Mouse (Mus musculus) heart, embryonic 16.5 days (tissue): ENCODE measurements around the gene Zgpat. TPM values are rescaled to one million over a fixed set of nuclear protein-coding genes. Genes with fewer than 3 reads are reported as not detected.

ENCODE experiments used
- ATAC-seq: fragments of 200-750 bp; cut with Nextera tagmentation; replicated peaks from 2 replicates; pipeline ENCODE4 v1.8.0; 2017; ENCODE audit warnings: moderate number of reproducible peaks; ENCODE audit not compliant: insufficient read depth, low FRiP score; ENCODE audit errors: extremely low read depth
- H3K27ac ChIP-seq: fragments of 300-500 bp; sonication (generic); 2 replicates; pipeline ENCODE4 v1.5.1; 2014; ENCODE audit warnings: mild to moderate bottlenecking, low read length, control low read depth, moderate library complexity
- H3K27me3 ChIP-seq: fragments of 300-500 bp; sonication (generic); 2 replicates; pipeline ENCODE4 v1.6.1; 2014; ENCODE audit warnings: low read length, mixed read lengths; ENCODE audit not compliant: control insufficient read depth, insufficient read depth
- H3K36me3 ChIP-seq: fragments of 300-500 bp; sonication (generic); 2 replicates; pipeline ENCODE4 v1.6.1; 2014; ENCODE audit not compliant: control insufficient read depth, insufficient read depth
- H3K4me1 ChIP-seq: fragments of 300-500 bp; sonication (generic); 2 replicates; pipeline ENCODE4 v1.6.1; 2014; ENCODE audit warnings: low read length, mixed read lengths; ENCODE audit not compliant: control insufficient read depth, insufficient read depth
- H3K4me2 ChIP-seq: fragments of 300-500 bp; sonication (generic); 2 replicates; pipeline ENCODE4 v1.6.1; 2014; ENCODE audit warnings: low read depth, mild to moderate bottlenecking, control low read depth, low read length
- H3K4me3 ChIP-seq: fragments of 300-500 bp; sonication (generic); 2 replicates; pipeline ENCODE4 v1.5.1; 2014; ENCODE audit warnings: mild to moderate bottlenecking, control low read depth, low read length
- H3K9ac ChIP-seq: fragments of 300-500 bp; sonication (generic); 2 replicates; pipeline ENCODE4 v1.6.1; 2014; ENCODE audit warnings: low read length, control low read depth
- H3K9me3 ChIP-seq: fragments of 300-500 bp; sonication (generic); replicated peaks from 2 replicates; pipeline ENCODE4 v1.6.1; 2016; ENCODE audit warnings: low read length; ENCODE audit not compliant: control insufficient read depth
- WGBS: fragments of 180-500 bp; shearing (Covaris S2); extraction: QIAGEN DNeasy Blood & Tissue Kit; methylation state at CpG from one replicate; pipeline ENCODE4 v1.1.7; 2014; 5-methylcytosine and 5-hydroxymethylcytosine counted together
- polyA plus RNA-seq: library from polyadenylated mRNA; unstranded; fragments of >200 nt; fragmentation: Nextera tagmentation; extraction: Ambion mirVana; gene quantifications from 2 replicates; pipeline ENCODE4 v1.2.1, GENCODE M21; 2015

Gene Zgpat
- polyA plus RNA-seq, 1 experiment from 2014 or later: 28.0 TPM

DNA sequence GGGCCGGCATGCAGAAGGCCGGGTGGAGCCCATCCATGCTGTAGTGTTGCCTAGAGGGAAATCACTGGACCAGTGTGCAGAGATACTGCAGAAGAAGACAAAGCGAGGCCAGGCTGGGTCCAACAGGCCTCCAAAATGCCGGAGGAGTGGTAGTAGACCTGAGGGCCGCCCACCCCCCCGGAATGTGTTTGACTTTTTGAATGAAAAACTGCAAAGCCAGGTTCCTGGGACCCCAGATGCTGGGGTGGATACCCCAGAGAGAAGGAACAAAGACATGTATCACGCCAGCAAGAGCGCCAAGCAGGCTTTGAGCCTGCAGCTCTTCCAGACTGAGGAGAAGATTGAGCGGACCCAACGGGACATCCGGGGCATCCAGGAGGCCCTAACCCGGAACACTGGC is 15.1 kb downstream of the Zgpat start, which contains the start of gene Lime1:
TSS of gene Lime1 (plus strand) at position 301 of the 400 bp plus-strand sequence.
- no peaks in the 10 kb centered on the region for H3K27me3 ChIP-seq
- H3K4me3 ChIP-seq: no peak within 1 kb of the TSS
- no peaks in the 10 kb centered on the region for H3K9me3 ChIP-seq
- H3K4me2 ChIP-seq: no peak within 1 kb of the TSS
- no peaks in the 10 kb centered on the region for H3K4me1 ChIP-seq
- peaks cover 41% of the 10 kb centered on the region for H3K36me3 ChIP-seq
- H3K9ac ChIP-seq: no peak within 1 kb of the TSS
- 91% methylated on average over 12 of the region's 12 CpGs for WGBS
- no peak for ATAC-seq
- no peak within 1 kb of the TSS for H3K27ac ChIP-seq

DNA sequence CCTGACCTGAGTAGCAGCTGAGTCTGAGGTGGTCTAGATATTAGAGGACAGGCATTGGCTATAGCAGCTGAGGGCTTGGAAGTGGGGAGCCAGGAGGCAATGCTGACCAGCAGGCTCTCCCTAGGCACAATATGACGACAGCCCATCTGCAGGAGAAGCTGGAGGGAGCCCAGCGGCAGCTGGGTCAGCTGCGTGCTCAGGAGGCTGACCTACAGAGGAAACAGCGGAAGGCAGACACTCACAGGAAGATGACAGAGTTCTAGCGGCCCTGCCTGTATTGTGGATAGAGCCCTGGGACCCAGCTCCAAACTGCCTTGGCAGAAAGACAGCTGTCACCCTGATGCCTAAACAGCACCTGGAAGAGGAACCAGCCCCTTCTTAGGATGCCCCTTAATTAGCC is 15.5 kb downstream of the Zgpat start:
- no peaks in the 10 kb centered on the region for H3K9me3 ChIP-seq
- H3K4me2 ChIP-seq: no peak overlapping the region
- 73% methylated on average over 5 of the region's 5 CpGs for WGBS
- peaks cover 2% of the 10 kb centered on the region for H3K4me1 ChIP-seq
- no peak overlapping the region for H3K9ac ChIP-seq
- no peak overlapping the region for H3K4me3 ChIP-seq
- H3K27ac ChIP-seq: no peak overlapping the region
- no peaks in the 10 kb centered on the region for H3K27me3 ChIP-seq
- peaks cover 41% of the 10 kb centered on the region for H3K36me3 ChIP-seq
- no peak for ATAC-seq

DNA sequence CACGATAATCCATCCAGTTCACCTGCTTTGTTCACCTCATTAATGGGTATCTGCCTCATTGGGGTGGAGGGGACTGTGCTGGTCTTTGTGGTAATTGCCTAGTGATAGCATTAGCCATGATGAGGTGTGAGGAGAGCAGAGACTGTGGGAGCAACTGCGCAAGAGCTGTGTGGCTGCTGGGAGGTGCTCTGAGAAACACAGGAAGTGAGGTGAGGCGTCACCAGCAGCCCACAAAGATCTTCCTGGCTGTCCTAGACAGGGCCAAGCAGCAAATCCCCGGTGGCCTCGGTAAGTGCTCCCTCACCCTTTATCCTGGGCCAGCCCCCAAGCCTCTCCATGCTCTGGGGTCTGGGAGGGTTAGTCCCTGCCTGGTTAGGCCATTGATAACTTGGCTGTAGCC is 16.4 kb downstream of the Zgpat start:
- no peaks in the 10 kb centered on the region for H3K9me3 ChIP-seq
- ATAC-seq: no peak
- peaks cover 41% of the 10 kb centered on the region for H3K36me3 ChIP-seq
- H3K27ac ChIP-seq: no peak overlapping the region
- 78% methylated on average over 5 of the region's 5 CpGs for WGBS
- H3K4me3 ChIP-seq: no peak overlapping the region
- no peak overlapping the region for H3K4me2 ChIP-seq
- no peaks in the 10 kb centered on the region for H3K27me3 ChIP-seq
- no peak overlapping the region; the same call in 1 of the 2 replicates for H3K9ac ChIP-seq
- H3K4me1 ChIP-seq: peaks cover 9% of the 10 kb centered on the region

DNA sequence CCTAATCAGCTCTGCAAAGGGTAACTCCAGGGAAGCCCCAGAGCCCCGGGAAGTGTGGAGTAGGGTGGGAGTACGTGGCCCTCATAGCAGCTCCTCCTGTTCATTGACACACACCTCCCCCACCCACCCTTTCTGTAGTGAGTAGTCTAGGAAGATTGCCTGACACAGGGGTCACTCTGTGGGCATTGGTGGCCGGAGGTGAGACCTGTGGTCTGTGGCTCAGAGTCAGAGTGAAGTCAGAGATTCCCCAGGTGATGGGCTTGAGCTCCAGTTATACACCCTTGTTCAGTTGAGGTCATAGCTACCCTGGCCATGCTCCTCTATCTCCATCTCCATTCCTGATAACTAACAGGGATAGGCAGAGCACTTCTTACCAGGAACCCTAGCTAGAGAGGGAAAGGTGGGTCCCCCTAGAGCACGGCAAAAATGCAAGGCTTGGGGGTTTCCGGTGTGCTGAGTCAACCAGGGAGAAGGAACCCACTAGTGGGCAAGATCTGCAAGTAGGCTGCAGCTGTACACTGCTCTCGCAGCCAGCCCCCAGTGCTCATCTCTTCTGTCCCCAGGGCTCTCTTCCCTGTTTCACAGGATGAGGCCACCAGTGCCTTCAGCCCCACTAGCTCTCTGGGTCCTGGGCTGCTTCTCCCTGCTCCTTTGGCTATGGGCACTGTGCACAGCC is 17.0 kb downstream of the Zgpat start:
- ATAC-seq: no peak
- Histone ChIP-seq H3K4me2 (no peak overlapping the region), H3K9me3 (no peaks in the 10 kb centered on the region), H3K36me3 (peaks cover 41% of the 10 kb centered on the region), H3K27me3 (no peaks in the 10 kb centered on the region), H3K9ac (no peak overlapping the region), H3K27ac (no peak overlapping the region), H3K4me3 (no peak overlapping the region), H3K4me1 (peaks cover 10% of the 10 kb centered on the region)
- 85% methylated on average over 6 of the region's 6 CpGs for WGBS

DNA sequence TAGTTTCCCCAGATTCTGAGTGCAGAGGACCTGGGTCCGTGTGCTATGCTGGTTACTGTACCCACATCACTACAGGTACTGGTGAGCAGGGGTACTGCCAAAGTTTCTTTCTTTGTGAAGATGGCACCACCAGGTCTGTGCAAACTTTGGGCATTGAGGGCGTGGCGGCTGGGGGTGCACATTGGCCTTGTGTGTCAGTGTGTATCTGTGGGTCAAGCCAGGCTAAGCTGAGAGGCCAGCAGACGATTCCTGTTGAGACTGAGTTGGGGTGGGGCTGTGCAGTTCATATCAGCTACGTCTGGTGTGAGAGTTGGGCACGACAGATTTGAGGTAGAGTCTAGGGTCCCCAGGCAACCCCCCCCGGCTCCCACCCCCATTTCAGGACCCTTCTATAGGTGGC is 19.7 kb downstream of the Zgpat start:
- H3K27me3 ChIP-seq: no peaks in the 10 kb centered on the region
- no peaks in the 10 kb centered on the region for H3K9me3 ChIP-seq
- peaks cover 33% of the 10 kb centered on the region for H3K36me3 ChIP-seq
- peaks cover 10% of the 10 kb centered on the region for H3K4me1 ChIP-seq
- no peak overlapping the region for H3K4me2 ChIP-seq
- H3K4me3 ChIP-seq: no peak overlapping the region
- WGBS: 80% methylated on average over 7 of the region's 7 CpGs
- no peak for ATAC-seq
- 0 out of 2 replicates have a peak overlapping the region, but pooled peaks have one; percentile 23 for H3K27ac ChIP-seq
- no peak overlapping the region for H3K9ac ChIP-seq

DNA sequence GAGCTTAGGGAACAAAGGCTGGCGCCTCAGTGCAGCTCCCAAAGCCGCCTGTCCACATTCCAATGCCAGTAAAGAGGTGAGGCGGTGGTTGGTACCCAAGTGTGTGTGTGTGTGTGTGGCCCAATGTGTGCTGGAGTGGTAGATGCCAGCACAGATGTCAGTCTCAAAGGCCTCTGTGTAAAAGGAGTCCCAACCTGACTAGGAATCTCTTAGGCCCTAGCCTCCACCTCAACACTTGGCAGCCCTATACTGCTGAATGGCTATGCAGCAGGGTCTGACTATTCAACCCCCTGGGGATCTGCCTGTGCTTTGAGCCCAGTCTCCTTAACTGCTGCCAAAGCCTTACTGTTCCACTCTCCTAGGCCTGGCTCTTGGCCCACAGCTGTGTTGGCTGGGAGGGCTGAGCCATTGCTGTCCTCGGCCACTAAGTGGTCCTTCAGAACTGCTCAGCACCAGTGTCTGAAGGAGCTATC is 20.2 kb downstream of the Zgpat start:
- Histone ChIP-seq H3K9me3 (no peaks in the 10 kb centered on the region), H3K4me3 (no peak overlapping the region), H3K4me1 (peaks cover 10% of the 10 kb centered on the region), H3K27me3 (no peaks in the 10 kb centered on the region), H3K9ac (no peak overlapping the region), H3K4me2 (no peak overlapping the region), H3K36me3 (peaks cover 28% of the 10 kb centered on the region), H3K27ac (peak overlapping the region; percentile 71)
- WGBS: 65% methylated on average over 4 of the region's 4 CpGs
- ATAC-seq: peak; percentile 34

DNA sequence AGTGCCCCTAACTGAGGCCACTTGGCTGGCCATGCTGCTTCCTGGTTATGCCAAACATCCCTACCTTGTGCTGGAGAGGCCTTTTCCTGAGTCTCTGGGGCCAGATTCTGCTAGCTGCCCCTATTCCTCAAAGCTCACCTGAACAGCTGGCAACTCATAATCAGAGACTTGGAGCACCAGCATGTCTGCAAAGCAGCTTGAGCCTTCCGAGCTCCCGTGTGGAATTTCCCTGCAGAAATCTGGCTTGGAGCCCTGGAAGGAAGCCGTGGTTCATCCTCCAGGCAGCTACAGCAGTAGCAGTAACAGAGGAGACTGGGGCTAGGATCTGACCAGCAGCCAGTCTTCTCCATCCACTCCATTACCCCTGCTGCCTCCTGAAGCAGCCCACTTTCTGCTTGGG is 21.2 kb downstream of the Zgpat start:
- ATAC-seq: no peak

DNA sequence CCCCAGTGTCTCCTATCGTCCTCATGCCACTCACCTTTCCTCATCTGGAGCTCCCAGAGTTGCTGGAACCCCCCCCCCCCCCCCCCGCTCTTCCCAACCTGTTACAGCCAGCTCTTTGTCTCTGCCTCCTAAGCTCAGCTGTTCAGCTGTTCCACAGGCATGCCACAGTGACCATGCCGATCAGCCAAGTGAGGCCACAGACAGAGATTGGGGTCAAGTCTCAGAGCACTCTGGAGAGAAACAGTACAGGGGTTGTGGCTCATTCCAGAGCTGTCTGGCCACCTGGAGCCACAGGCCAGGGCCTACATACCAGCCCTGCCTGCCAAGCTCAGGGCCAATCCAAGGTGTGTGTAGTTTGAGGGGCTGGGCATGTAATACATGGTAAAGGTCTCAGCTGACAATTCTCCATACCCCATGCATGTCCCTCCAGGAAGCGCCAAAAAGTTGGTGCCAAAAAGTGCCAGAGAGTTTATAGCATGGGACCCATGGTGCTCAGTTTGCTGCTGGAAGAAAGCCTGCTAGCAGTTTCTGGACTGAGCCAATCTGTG is 22.0 kb downstream of the Zgpat start:
- peaks cover 10% of the 10 kb centered on the region for H3K4me1 ChIP-seq
- WGBS: 88% methylated on average over 4 of the region's 4 CpGs
- no peak overlapping the region for H3K4me2 ChIP-seq
- H3K27me3 ChIP-seq: no peaks in the 10 kb centered on the region
- no peak overlapping the region for H3K27ac ChIP-seq
- no peaks in the 10 kb centered on the region for H3K9me3 ChIP-seq
- H3K36me3 ChIP-seq: peaks cover 19% of the 10 kb centered on the region; the same call in 1 of the 2 replicates
- H3K4me3 ChIP-seq: no peak overlapping the region
- H3K9ac ChIP-seq: no peak overlapping the region
- ATAC-seq: no peak

More for the DNA sequence above, 21.2 kb downstream of the Zgpat start:
- Histone ChIP-seq H3K9me3 (no peaks in the 10 kb centered on the region), H3K4me1 (peaks cover 10% of the 10 kb centered on the region), H3K27ac (peak overlapping the region; percentile 71; the same call in 1 of the 2 replicates), H3K27me3 (no peaks in the 10 kb centered on the region), H3K4me3 (no peak overlapping the region), H3K36me3 (peaks cover 23% of the 10 kb centered on the region; the same call in 1 of the 2 replicates), H3K9ac (no peak overlapping the region), H3K4me2 (no peak overlapping the region)
- WGBS: 46% methylated on average over 3 of the region's 3 CpGs

DNA sequence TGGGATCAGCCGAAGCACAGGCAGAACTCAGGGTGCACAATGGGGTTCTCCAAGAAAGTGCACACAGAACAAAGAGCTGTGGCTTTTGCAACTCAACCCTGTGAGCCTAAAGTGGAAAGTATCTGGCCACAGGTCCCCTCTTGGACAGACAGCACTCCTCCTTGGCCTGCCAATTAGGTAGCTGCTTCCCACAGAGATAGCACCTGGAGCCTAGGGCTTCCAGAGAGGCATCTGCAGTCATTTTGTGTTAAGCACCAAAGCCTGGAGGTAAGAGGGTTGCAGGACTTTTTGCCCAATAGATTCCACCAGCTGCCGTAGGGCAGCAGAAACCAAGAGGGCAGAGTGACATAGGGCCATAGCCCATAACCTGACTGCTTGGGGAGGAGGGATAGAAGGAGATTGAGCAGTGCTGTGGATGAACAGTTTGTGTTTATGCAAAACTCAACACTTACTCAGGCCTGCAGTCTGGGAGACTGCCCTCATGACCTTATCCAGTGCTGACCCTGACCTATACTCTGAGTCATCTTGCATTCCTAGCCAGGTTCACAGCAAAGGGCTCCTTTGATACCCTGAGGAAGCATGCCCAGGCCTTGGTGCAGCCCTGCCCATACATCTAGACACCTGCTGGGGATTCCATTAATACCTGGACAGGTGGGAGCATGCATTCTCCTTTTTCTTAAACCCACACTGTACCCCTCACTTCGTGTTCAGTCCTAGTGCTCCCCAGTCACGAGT is 25.6 kb downstream of the Zgpat start:
- Histone ChIP-seq H3K4me2 (no peak overlapping the region), H3K4me3 (no peak overlapping the region), H3K4me1 (peaks cover 8% of the 10 kb centered on the region), H3K27me3 (no peaks in the 10 kb centered on the region), H3K36me3 (no peaks in the 10 kb centered on the region; the same call in 1 of the 2 replicates), H3K9ac (no peak overlapping the region), H3K27ac (no peak overlapping the region), H3K9me3 (no peaks in the 10 kb centered on the region)
- 77% methylated on average over 4 of the region's 4 CpGs for WGBS
- no peak for ATAC-seq
